Mouse (Mus musculus) kidney, adult 2 months (tissue): ENCODE results near the gene Il33.

ENCODE experiments used
- CTCF ChIP-seq: fragments of 200-500 bp; conservative IDR thresholded peaks from 2 replicates; pipeline ENCODE4 v1.5.1; 2011; ENCODE audit warnings: low read depth, mild to moderate bottlenecking, control low read depth, low read length, moderate library complexity, mixed read lengths; ENCODE audit not compliant: insufficient read depth, insufficient read length
- POLR2A ChIP-seq: fragments of 200-500 bp; IDR thresholded peaks from one replicate; pipeline ENCODE4 v1.6.1; 2011; ENCODE audit warnings: low read depth, low read length, control low read depth

GRCm38 (mm10) chr19:29955454-29955853 is 30.5 kb downstream of the Il33 start:
- TF ChIP-seq POLR2A (no peak), CTCF (no peak)
